Mouse (Mus musculus): ENCODE data around the gene Aox4. TPM values are rescaled to one million over a fixed set of nuclear protein-coding genes. Genes with fewer than 3 reads are reported as not detected.
A peak's percentile ranks its signal among the peaks of the same experiment; 100 is the strongest.

Aox4 gene
- polyA plus RNA-seq, 1 experiment, result not detected

- H3K4me3 ChIP-seq (ENCODE audit: insufficient read depth, low read length), result no peak overlapping the region
- no peaks in the 10 kb centered on the region for H3K4me1 ChIP-seq (ENCODE audit: control insufficient read depth, insufficient read depth, low read length)
- no peak for TF ChIP-seq POLR2A (IDR thresholded peaks at IDR 0.05; ENCODE audit: borderline replicate concordance, low read depth, low read length)
- no peak for TF ChIP-seq CTCF (IDR thresholded peaks at IDR 0.05; ENCODE audit: low read depth, low read length)
- no peak overlapping the region for H3K27ac ChIP-seq (ENCODE audit: insufficient read depth, low read depth, low read length)
These were observed 65.7 kb downstream of the Aox4 start for GRCm38 (mm10) chr1:58275879-58276278.

DNA sequence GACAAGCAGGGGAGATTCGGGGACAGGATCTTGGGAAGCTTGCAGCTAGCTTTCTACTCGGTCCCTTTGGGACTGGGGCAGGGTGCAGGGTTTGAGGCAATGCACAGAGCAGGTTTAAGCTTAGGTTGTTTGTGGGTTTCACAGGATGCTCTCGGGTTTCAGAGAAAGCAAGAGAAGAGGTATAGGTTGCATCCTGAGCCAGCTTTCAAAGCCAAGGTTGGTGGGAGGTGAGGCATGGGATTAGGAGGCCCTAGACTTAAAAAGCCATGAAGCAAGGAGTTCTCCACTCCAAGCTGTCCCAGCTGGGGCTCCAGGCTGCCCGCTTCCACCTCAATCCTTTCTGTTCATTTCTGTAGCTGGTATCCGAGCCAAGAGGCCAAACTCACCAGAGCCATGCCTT, 67.8 kb downstream of the Aox4 start, which contains the start of gene Aox2:
Gene Aox2, plus strand, starts transcription at position 301 of the 400 bp plus-strand sequence.
- Histone ChIP-seq H3K4me3 (ENCODE audit: insufficient read depth, low read length) (no peak within 1 kb of the TSS), H3K27ac (ENCODE audit: insufficient read depth, low read depth, low read length) (no peak within 1 kb of the TSS), H3K4me1 (ENCODE audit: control insufficient read depth, insufficient read depth, low read length) (no peaks in the 10 kb centered on the region)
- TF ChIP-seq CTCF (IDR thresholded peaks at IDR 0.05; ENCODE audit: low read depth, low read length), result no peak
- TF ChIP-seq POLR2A (IDR thresholded peaks at IDR 0.05; ENCODE audit: borderline replicate concordance, low read depth, low read length), result no peak

- no peak overlapping the region for H3K4me3 ChIP-seq (ENCODE audit: insufficient read depth, low read length)
These were observed 68.3 kb downstream of the Aox4 start for GRCm38 (mm10) chr1:58278513-58278912.

GRCm38 (mm10) chr1:58280381-58280780, 70.2 kb downstream of the Aox4 start:
- Histone ChIP-seq H3K4me1 (ENCODE audit: control insufficient read depth, insufficient read depth, low read length) (no peaks in the 10 kb centered on the region), H3K27ac (ENCODE audit: insufficient read depth, low read depth, low read length) (no peak overlapping the region), H3K4me3 (ENCODE audit: insufficient read depth, low read length) (no peak overlapping the region)
- no peak for TF ChIP-seq CTCF (IDR thresholded peaks at IDR 0.05; ENCODE audit: low read depth, low read length)
- TF ChIP-seq POLR2A (IDR thresholded peaks at IDR 0.05; ENCODE audit: borderline replicate concordance, low read depth, low read length), result no peak

More at GRCm38 (mm10) chr1:58278513-58278912, 68.3 kb downstream of the Aox4 start:
- H3K4me1 ChIP-seq (ENCODE audit: control insufficient read depth, insufficient read depth, low read length), result no peaks in the 10 kb centered on the region
- TF ChIP-seq POLR2A (IDR thresholded peaks at IDR 0.05; ENCODE audit: borderline replicate concordance, low read depth, low read length), result no peak
- TF ChIP-seq CTCF (IDR thresholded peaks at IDR 0.05; ENCODE audit: low read depth, low read length), result no peak
- H3K27ac ChIP-seq (ENCODE audit: insufficient read depth, low read depth, low read length), result no peak overlapping the region

DNA sequence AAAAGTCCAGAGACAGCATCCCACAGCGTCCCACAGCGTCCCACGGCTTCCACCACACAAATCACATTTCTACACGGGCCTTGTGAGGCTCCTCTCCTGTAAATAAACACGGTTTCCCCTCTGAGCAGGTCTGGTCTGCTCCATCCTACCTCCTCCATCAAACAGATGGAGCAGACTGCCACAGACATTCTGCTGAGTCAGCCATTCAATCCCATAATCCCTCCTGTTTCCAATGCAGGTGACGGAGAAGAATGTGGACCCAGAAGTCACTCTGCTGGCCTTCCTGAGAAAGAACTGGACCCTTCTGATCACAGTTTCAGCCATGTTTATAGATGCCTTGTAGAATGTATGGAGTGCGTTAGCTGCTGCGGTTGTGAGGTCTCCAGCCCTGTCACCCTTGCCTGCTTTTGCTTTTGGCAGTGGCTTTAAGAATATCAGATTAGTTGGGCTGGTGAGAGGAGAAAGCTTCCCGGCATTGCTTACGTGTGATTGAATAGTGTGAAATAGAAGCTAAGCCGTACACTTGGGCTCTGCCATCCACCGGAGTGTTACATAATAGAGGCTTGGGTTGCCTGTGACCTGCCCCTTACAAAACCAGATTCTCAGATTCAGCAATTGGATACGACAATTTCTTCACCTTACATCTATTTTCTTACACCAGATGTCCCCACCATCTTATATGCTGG, 70.9 kb downstream of the Aox4 start:
- Histone ChIP-seq H3K27ac (ENCODE audit: insufficient read depth, low read depth, low read length) (no peak overlapping the region), H3K4me1 (ENCODE audit: control insufficient read depth, insufficient read depth, low read length) (no peaks in the 10 kb centered on the region), H3K4me3 (ENCODE audit: insufficient read depth, low read length) (no peak overlapping the region)
- no peak for TF ChIP-seq POLR2A (IDR thresholded peaks at IDR 0.05; ENCODE audit: borderline replicate concordance, low read depth, low read length)
- no peak for TF ChIP-seq CTCF (IDR thresholded peaks at IDR 0.05; ENCODE audit: low read depth, low read length)

DNA sequence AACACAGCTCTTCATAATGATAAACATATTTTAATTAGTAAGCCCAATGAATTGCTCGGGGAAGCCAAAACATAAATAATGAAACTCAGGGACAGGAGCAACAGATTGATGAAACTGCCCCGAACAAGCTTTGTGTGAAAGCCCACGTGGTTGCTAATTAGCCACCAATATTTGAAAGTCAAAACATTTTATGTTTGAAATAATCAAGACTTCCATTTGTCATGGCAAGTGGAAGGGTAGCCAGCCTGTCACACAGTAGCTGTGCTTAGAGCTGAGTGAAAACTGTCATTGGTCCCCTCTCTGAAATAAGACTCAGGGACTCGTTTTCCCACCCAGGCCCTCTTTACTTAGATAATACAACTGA, 71.4 kb downstream of the Aox4 start:
- no peak overlapping the region for H3K27ac ChIP-seq (ENCODE audit: insufficient read depth, low read depth, low read length)
- no peak overlapping the region for H3K4me3 ChIP-seq (ENCODE audit: insufficient read depth, low read length)
- TF ChIP-seq CTCF (IDR thresholded peaks at IDR 0.05; ENCODE audit: low read depth, low read length) (no peak), POLR2A (IDR thresholded peaks at IDR 0.05; ENCODE audit: borderline replicate concordance, low read depth, low read length) (no peak)
- no peaks in the 10 kb centered on the region for H3K4me1 ChIP-seq (ENCODE audit: control insufficient read depth, insufficient read depth, low read length)

DNA sequence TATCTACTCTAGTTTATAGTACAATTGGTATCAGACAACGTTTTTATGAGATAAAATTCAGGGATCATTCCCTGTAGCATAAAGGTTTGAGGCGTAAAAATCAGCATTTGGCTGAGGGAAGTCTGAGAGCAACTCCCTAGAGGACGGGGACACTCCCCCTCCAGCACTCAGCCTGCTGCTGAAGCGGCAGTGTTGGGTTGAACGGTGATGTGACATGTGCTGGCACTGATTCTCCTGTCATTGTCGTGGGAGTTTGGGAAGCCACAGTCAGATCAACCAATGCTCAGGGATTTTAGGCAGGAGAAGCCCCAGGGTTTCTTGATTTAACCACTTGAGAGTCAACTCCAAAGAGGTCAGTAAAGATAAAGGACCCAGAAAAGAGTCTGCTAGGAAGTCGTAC, 74.3 kb downstream of the Aox4 start:
- Histone ChIP-seq H3K4me3 (ENCODE audit: insufficient read depth, low read length) (no peak overlapping the region), H3K4me1 (ENCODE audit: control insufficient read depth, insufficient read depth, low read length) (no peaks in the 10 kb centered on the region), H3K27ac (ENCODE audit: insufficient read depth, low read depth, low read length) (no peak overlapping the region)
- TF ChIP-seq POLR2A (IDR thresholded peaks at IDR 0.05; ENCODE audit: borderline replicate concordance, low read depth, low read length), result no peak
- TF ChIP-seq CTCF (IDR thresholded peaks at IDR 0.05; ENCODE audit: low read depth, low read length), result no peak

DNA sequence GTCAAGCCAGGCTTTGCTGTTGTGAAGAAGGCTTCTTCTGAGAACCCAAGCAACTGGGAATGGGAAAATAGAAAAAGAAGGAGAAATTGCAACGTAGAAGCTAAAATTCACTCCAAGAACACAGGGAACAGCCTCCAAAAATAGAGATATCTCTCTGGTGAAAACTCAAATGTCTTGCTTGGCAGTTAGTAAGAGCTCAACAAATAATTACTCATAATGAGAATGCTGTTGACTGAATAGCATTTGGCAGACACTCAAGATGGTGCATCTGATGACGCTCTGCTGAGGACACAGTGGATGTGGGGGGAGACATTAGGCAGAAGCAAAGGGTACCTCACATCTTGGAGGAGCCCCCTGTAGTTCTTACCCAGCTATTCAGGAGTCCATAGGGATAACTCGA, 77.9 kb downstream of the Aox4 start:
- TF ChIP-seq CTCF (IDR thresholded peaks at IDR 0.05; ENCODE audit: low read depth, low read length), result no peak
- TF ChIP-seq POLR2A (IDR thresholded peaks at IDR 0.05; ENCODE audit: borderline replicate concordance, low read depth, low read length), result no peak
- no peak overlapping the region for H3K27ac ChIP-seq (ENCODE audit: insufficient read depth, low read depth, low read length)
- H3K4me3 ChIP-seq (ENCODE audit: insufficient read depth, low read length), result no peak overlapping the region
- H3K4me1 ChIP-seq (ENCODE audit: control insufficient read depth, insufficient read depth, low read length), result peaks cover 10% of the 10 kb centered on the region

- no peak overlapping the region for H3K27ac ChIP-seq (ENCODE audit: insufficient read depth, low read depth, low read length)
- H3K4me1 ChIP-seq (ENCODE audit: control insufficient read depth, insufficient read depth, low read length), result peaks cover 10% of the 10 kb centered on the region
- peak overlapping the region; percentile 58 for H3K4me3 ChIP-seq (ENCODE audit: insufficient read depth, low read length)
- TF ChIP-seq POLR2A (IDR thresholded peaks at IDR 0.05; ENCODE audit: borderline replicate concordance, low read depth, low read length), result no peak
- no peak for TF ChIP-seq CTCF (IDR thresholded peaks at IDR 0.05; ENCODE audit: low read depth, low read length)
These were observed 79.8 kb downstream of the Aox4 start for GRCm38 (mm10) chr1:58289863-58290469.
